Mouse (Mus musculus) liver, embryonic 12.5 days (tissue): ENCODE results near the gene Glt8d1. TPM values are rescaled to one million over a fixed set of nuclear protein-coding genes. Genes with fewer than 3 reads are reported as not detected.

Source experiments
- ATAC-seq: fragments of 200-750 bp; cut with Nextera tagmentation; 2 replicates; pipeline ENCODE4 v1.8.0; 2017; ENCODE audit warnings: moderate number of reproducible peaks, mild to moderate bottlenecking, moderate library complexity
- H3K27ac ChIP-seq: fragments of 300-500 bp; sonication (generic); 2 replicates; pipeline ENCODE4 v1.5.1; 2016; ENCODE audit warnings: mild to moderate bottlenecking
- H3K27me3 ChIP-seq: fragments of 300-500 bp; sonication (generic); replicated peaks from 2 replicates; pipeline ENCODE4 v1.6.1; 2016; ENCODE audit warnings: mild to moderate bottlenecking, moderate library complexity
- H3K36me3 ChIP-seq: fragments of 300-500 bp; sonication (generic); 2 replicates; pipeline ENCODE4 v1.6.1; 2016; ENCODE audit warnings: mild to moderate bottlenecking, moderate library complexity
- H3K4me1 ChIP-seq: fragments of 300-500 bp; sonication (generic); 2 replicates; pipeline ENCODE4 v1.6.1; 2016
- H3K4me2 ChIP-seq: fragments of 300-500 bp; sonication (generic); 2 replicates; pipeline ENCODE4 v1.6.1; 2016; ENCODE audit warnings: mild to moderate bottlenecking, moderate library complexity
- H3K4me3 ChIP-seq: fragments of 300-500 bp; sonication (generic); 2 replicates; pipeline ENCODE4 v1.5.1; 2016; ENCODE audit warnings: mild to moderate bottlenecking, moderate library complexity
- H3K9ac ChIP-seq: fragments of 300-500 bp; sonication (generic); 2 replicates; pipeline ENCODE4 v1.6.1; 2016; ENCODE audit warnings: mild to moderate bottlenecking, moderate library complexity
- H3K9me3 ChIP-seq: fragments of 300-500 bp; sonication (generic); replicated peaks from 2 replicates; pipeline ENCODE4 v1.6.1; 2016; ENCODE audit warnings: mild to moderate bottlenecking, moderate library complexity
- WGBS: fragments of 180-500 bp; shearing (Covaris S2); methylation state at CpG from one replicate; pipeline ENCODE4 v1.1.7; 2016; ENCODE audit not compliant: insufficient replicate concordance; 5-methylcytosine and 5-hydroxymethylcytosine counted together
- polyA plus RNA-seq: library from polyadenylated mRNA; unstranded; fragments of >200 nt; fragmentation: Nextera tagmentation; extraction: Ambion mirVana; gene quantifications from 2 replicates; pipeline ENCODE4 v1.2.1, GENCODE M21; 2016

The Glt8d1 gene
- 23.5 and 23.9 TPM in 2 replicates for polyA plus RNA-seq

- peak within 1 kb of the TSS; percentile 94 for H3K27ac ChIP-seq
- WGBS = under 1% methylated on average over 84 of the region's 84 CpGs
- peak; percentile 88 for ATAC-seq
Measured at GRCm38 (mm10) chr14:31001307-31002205, at the start of gene Glt8d1, which contains the start of gene Spcs1. Gene Glt8d1, plus strand, starts transcription at chr14:31001400. Gene Spcs1, minus strand, starts transcription at chr14:31001672.

DNA sequence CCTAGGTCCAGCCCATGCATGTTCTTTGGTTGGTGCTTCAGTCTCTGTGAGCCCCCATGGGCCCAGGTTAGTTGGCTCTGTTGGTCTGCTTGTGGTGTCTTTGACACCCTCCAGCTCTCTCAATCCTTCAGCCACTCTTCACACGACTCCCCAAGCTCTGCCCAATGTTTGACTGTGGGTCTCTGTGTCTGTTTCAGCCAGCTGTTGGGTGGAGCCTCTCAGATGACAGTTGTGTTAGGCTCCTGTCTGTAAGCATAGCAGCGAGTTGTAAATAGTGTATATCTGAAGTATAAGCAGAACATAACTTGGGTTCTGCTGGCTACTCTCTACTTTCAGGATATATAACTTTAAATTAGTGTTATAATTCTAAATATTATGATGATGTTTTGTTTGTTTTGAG is 42.7 kb upstream of the Glt8d1 start:
- Histone ChIP-seq H3K36me3 (peaks cover 22% of the 10 kb centered on the region; the same call in 1 of the 2 replicates), H3K27ac (0 out of 2 replicates have a peak overlapping the region, but pooled peaks have one; percentile 1), H3K4me2 (no peak overlapping the region), H3K9ac (no peak overlapping the region), H3K9me3 (no peaks in the 10 kb centered on the region), H3K27me3 (no peaks in the 10 kb centered on the region), H3K4me1 (no peaks in the 10 kb centered on the region; the same call in 1 of the 2 replicates), H3K4me3 (no peak overlapping the region)
- ATAC-seq = no peak
- WGBS = 58% methylated on average over 2 of the region's 2 CpGs

More at GRCm38 (mm10) chr14:31001307-31002205, at the start of gene Glt8d1, which contains the start of gene Spcs1:
- no peaks in the 10 kb centered on the region for H3K9me3 ChIP-seq
- peak within 1 kb of the TSS; percentile 84 for H3K9ac ChIP-seq
- peak within 1 kb of the TSS; percentile 89 for H3K4me2 ChIP-seq
- no peaks in the 10 kb centered on the region for H3K27me3 ChIP-seq
- H3K4me1 ChIP-seq = peaks cover 36% of the 10 kb centered on the region
- H3K36me3 ChIP-seq = peaks cover 24% of the 10 kb centered on the region
- H3K4me3 ChIP-seq = peak within 1 kb of the TSS; percentile 91

GRCm38 (mm10) chr14:30959031-30959430 is 42.2 kb upstream of the Glt8d1 start:
- H3K9ac ChIP-seq = no peak overlapping the region
- H3K4me1 ChIP-seq = no peaks in the 10 kb centered on the region; the same call in 1 of the 2 replicates
- no peak overlapping the region for H3K4me3 ChIP-seq
- H3K9me3 ChIP-seq = no peaks in the 10 kb centered on the region
- H3K27ac ChIP-seq = no peak overlapping the region
- H3K36me3 ChIP-seq = peaks cover 22% of the 10 kb centered on the region; the same call in 1 of the 2 replicates
- H3K27me3 ChIP-seq = no peaks in the 10 kb centered on the region
- ATAC-seq = no peak
- H3K4me2 ChIP-seq = no peak overlapping the region
- 71% methylated on average over 4 of the region's 4 CpGs for WGBS

DNA sequence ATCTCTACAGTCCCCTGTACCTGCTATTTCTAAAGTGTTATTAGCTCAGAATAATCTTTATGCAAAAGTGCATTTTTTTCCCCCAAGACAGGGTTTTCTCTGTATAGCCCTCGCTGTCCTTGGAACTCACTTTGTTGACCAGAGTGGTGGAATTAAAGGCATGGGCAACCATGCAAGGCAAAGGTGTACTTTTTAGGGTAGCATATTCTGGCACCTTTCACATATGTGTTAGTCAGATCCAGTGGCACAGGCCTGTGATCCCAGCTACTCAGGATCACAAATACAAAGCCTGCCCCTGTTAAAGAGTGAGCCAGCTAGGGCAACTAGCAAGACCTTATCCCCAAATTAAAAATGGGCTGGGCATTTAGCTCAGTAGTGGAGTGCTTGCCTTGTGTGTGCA is 40.8 kb upstream of the Glt8d1 start:
- no peaks in the 10 kb centered on the region for H3K27me3 ChIP-seq
- H3K4me1 ChIP-seq = no peaks in the 10 kb centered on the region; the same call in 1 of the 2 replicates
- no peak overlapping the region for H3K4me2 ChIP-seq
- no peak overlapping the region for H3K27ac ChIP-seq
- no peak overlapping the region for H3K4me3 ChIP-seq
- H3K9me3 ChIP-seq = no peaks in the 10 kb centered on the region
- no peak for ATAC-seq
- no peak overlapping the region for H3K9ac ChIP-seq
- WGBS = 76% methylated on average over 1 of the region's 1 CpGs
- peaks cover 15% of the 10 kb centered on the region; the same call in 1 of the 2 replicates for H3K36me3 ChIP-seq

DNA sequence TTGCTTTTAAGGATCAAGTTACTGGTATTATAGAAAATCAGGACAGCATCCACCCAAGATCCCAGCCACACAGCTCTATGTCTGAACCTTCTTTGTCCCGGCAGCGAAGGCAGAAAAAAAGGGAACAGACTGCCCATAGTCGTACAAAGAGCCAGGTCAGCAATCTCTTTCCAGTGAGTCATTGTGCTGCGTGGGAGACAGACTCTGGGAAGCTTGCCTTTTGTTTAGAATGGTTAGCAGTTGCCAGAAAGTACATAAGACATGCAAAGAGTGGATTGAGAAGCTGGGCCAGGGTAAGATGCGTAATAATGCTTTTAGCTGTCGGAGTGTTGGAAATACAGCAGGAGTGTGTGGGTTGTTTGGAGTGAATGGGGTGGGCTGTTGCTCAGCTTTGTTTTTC is 27.0 kb upstream of the Glt8d1 start:
- no peak for ATAC-seq
- Histone ChIP-seq H3K9ac (no peak overlapping the region), H3K27ac (no peak overlapping the region), H3K36me3 (peaks cover 22% of the 10 kb centered on the region), H3K4me1 (no peaks in the 10 kb centered on the region), H3K4me2 (no peak overlapping the region), H3K27me3 (no peaks in the 10 kb centered on the region), H3K9me3 (no peaks in the 10 kb centered on the region), H3K4me3 (no peak overlapping the region)
- WGBS = 67% methylated on average over 6 of the region's 6 CpGs

- H3K27me3 ChIP-seq = no peaks in the 10 kb centered on the region
- peaks cover 20% of the 10 kb centered on the region for H3K36me3 ChIP-seq
- H3K4me3 ChIP-seq = no peak overlapping the region
- H3K27ac ChIP-seq = peak overlapping the region; percentile 53; the same call in 1 of the 2 replicates
- H3K9me3 ChIP-seq = no peaks in the 10 kb centered on the region
- no peaks in the 10 kb centered on the region for H3K4me1 ChIP-seq
- 60% methylated on average over 3 of the region's 3 CpGs for WGBS
- H3K9ac ChIP-seq = no peak overlapping the region
- no peak overlapping the region for H3K4me2 ChIP-seq
- 0 out of 2 replicates have a peak, but pooled peaks have one; percentile 24 for ATAC-seq
Measured at GRCm38 (mm10) chr14:30976222-30976621, 25.0 kb upstream of the Glt8d1 start.

- Histone ChIP-seq H3K4me3 (no peak overlapping the region), H3K4me2 (no peak overlapping the region), H3K36me3 (peaks cover 24% of the 10 kb centered on the region), H3K27ac (no peak overlapping the region), H3K4me1 (peaks cover 25% of the 10 kb centered on the region), H3K9me3 (no peaks in the 10 kb centered on the region), H3K27me3 (no peaks in the 10 kb centered on the region), H3K9ac (no peak overlapping the region)
- no peak for ATAC-seq
Measured at GRCm38 (mm10) chr14:30996417-30996816, 4.8 kb upstream of the Glt8d1 start.

- peaks cover 36% of the 10 kb centered on the region for H3K4me1 ChIP-seq
- WGBS = 52% methylated on average over 10 of the region's 10 CpGs
- H3K27me3 ChIP-seq = no peaks in the 10 kb centered on the region
- H3K9me3 ChIP-seq = no peaks in the 10 kb centered on the region
- H3K9ac ChIP-seq = peak overlapping the region; percentile 84
- no peak for ATAC-seq
- peaks cover 24% of the 10 kb centered on the region for H3K36me3 ChIP-seq
- peak overlapping the region; percentile 91 for H3K4me3 ChIP-seq
- peak overlapping the region; percentile 94 for H3K27ac ChIP-seq
- H3K4me2 ChIP-seq = peak overlapping the region; percentile 89
Measured at GRCm38 (mm10) chr14:31000356-31000755, 844 bp upstream of the Glt8d1 start.

DNA sequence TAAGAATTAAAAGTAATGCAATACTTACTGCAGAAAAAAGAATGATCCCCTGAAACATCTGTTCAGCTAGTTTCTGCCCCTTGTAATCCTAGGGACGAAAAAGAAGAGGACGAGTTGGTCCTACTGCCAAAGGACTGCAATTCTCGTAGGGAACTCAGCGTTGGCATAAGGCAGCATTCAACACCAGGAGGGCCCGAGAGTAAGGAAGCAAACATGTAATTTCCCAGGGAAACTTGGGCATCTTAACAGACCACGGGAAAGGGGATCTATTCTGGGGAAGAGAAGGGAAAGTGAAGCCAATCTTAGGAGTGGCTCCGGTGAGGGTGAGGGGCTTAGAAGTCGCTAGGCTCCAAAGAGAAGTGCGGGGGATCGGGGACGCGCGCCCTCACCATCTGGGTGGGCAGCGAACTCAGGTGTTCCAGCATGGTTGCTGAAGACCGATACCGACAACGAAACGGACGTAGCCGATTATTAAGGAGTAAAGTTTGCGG is 339 bp upstream of the Glt8d1 start:
- Histone ChIP-seq H3K27ac (peak overlapping the region; percentile 94), H3K27me3 (no peaks in the 10 kb centered on the region), H3K4me1 (peaks cover 36% of the 10 kb centered on the region), H3K4me2 (peak overlapping the region; percentile 89), H3K9me3 (no peaks in the 10 kb centered on the region), H3K36me3 (peaks cover 24% of the 10 kb centered on the region), H3K4me3 (peak overlapping the region; percentile 91), H3K9ac (peak overlapping the region; percentile 84)
- under 1% methylated on average over 21 of the region's 21 CpGs for WGBS
- no peak for ATAC-seq

DNA sequence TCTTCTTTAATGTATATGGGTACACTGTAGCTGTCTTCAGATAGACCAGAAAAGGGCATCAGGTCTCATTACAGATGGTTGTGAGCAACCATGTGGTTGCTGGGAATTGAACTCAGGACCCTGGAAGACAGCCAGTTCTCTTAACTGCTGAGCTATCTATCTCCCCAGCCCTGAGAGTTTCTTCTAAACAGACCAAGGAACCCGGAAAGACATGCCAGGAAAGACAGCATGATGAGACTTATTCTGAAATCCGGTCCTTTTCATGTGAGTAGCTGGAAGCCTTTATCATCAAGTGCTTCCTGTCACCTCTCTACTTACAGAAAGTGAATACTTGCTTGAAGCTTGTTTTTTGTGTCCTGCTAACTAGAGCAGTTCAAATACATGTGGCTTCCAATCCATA is 3.3 kb downstream of the Glt8d1 start:
- Histone ChIP-seq H3K27me3 (no peaks in the 10 kb centered on the region), H3K4me3 (no peak overlapping the region), H3K27ac (no peak overlapping the region), H3K9ac (no peak overlapping the region), H3K36me3 (peaks cover 18% of the 10 kb centered on the region), H3K9me3 (no peaks in the 10 kb centered on the region), H3K4me2 (no peak overlapping the region), H3K4me1 (peaks cover 44% of the 10 kb centered on the region)
- 59% methylated on average over 2 of the region's 2 CpGs for WGBS
- ATAC-seq = no peak

DNA sequence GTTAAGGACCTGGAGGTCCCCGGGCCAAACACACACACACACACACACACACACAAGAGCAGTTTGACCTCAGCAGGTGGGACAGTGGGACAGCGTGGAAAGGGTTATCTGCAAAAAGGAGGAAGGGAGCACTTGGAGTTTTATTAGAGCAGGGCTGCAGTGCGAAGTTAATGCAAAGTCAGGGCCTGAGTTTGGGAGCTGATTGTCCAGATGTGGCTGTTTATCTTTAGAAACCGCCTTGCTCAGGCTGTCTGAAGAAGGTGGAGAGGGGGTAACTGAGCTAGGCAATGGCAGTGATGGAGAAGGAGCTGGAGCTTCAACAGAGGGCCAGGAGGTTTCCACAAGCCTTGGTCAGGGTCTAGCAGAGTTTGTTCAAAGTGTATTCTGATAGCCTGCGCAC is 5.6 kb downstream of the Glt8d1 start:
- peak overlapping the region; percentile 22; the same call in 1 of the 2 replicates for H3K9ac ChIP-seq
- peaks cover 33% of the 10 kb centered on the region for H3K4me1 ChIP-seq
- no peaks in the 10 kb centered on the region for H3K27me3 ChIP-seq
- peaks cover 35% of the 10 kb centered on the region for H3K36me3 ChIP-seq
- WGBS = 49% methylated on average over 5 of the region's 5 CpGs
- ATAC-seq = peak; percentile 77
- H3K27ac ChIP-seq = peak overlapping the region; percentile 66
- peak overlapping the region; percentile 19; the same call in 1 of the 2 replicates for H3K4me2 ChIP-seq
- H3K9me3 ChIP-seq = no peaks in the 10 kb centered on the region
- H3K4me3 ChIP-seq = no peak overlapping the region

GRCm38 (mm10) chr14:31011588-31011987 is 10.4 kb downstream of the Glt8d1 start:
- ATAC-seq = no peak
- H3K4me1 ChIP-seq = peaks cover 26% of the 10 kb centered on the region
- H3K4me3 ChIP-seq = no peak overlapping the region
- no peak overlapping the region for H3K9ac ChIP-seq
- H3K27me3 ChIP-seq = no peaks in the 10 kb centered on the region
- no peak overlapping the region for H3K4me2 ChIP-seq
- 78% methylated on average over 3 of the region's 3 CpGs for WGBS
- no peaks in the 10 kb centered on the region for H3K9me3 ChIP-seq
- H3K27ac ChIP-seq = 0 out of 2 replicates have a peak overlapping the region, but pooled peaks have one; percentile 7
- H3K36me3 ChIP-seq = peaks cover 83% of the 10 kb centered on the region
